Mouse (Mus musculus) midbrain, embryonic 10.5 days (tissue): ENCODE results near the gene Slc16a10. TPM values are rescaled to one million over a fixed set of nuclear protein-coding genes. Genes with fewer than 3 reads are reported as not detected.

Experiments used
- DNase-seq: peaks from one replicate; pipeline ENCODE4 v3.0.0-alpha.2; 2017; ENCODE audit warnings: low spot score
- H3K27ac ChIP-seq: fragments of 300-500 bp; sonication (generic); replicated peaks from 2 replicates; pipeline ENCODE4 v1.5.1; 2016; ENCODE audit warnings: mild to moderate bottlenecking
- H3K27me3 ChIP-seq: fragments of 300-500 bp; sonication (generic); 2 replicates; pipeline ENCODE4 v1.6.1; 2016; ENCODE audit warnings: low read depth, mild to moderate bottlenecking; ENCODE audit not compliant: poor library complexity, severe bottlenecking
- H3K36me3 ChIP-seq: fragments of 300-500 bp; sonication (generic); 2 replicates; pipeline ENCODE4 v1.6.1; 2016; ENCODE audit warnings: mild to moderate bottlenecking, moderate library complexity
- H3K4me1 ChIP-seq: fragments of 300-500 bp; sonication (generic); 2 replicates; pipeline ENCODE4 v1.6.1; 2016
- H3K4me3 ChIP-seq: fragments of 300-500 bp; sonication (generic); 2 replicates; pipeline ENCODE4 v1.5.1; 2016; ENCODE audit warnings: mild to moderate bottlenecking, moderate library complexity
- H3K9me3 ChIP-seq: fragments of 300-500 bp; sonication (generic); replicated peaks from 2 replicates; pipeline ENCODE4 v1.6.1; 2016; ENCODE audit warnings: mild to moderate bottlenecking
- WGBS: fragments of 180-500 bp; shearing (Covaris S2); methylation state at CpG from one replicate; pipeline ENCODE4 v1.1.7; 2016; 5-methylcytosine and 5-hydroxymethylcytosine counted together
- polyA plus RNA-seq: library from polyadenylated mRNA; unstranded; fragments of >200 nt; fragmentation: Nextera tagmentation; extraction: Ambion mirVana; gene quantifications from 2 replicates; pipeline ENCODE4 v1.2.1, GENCODE M21; 2016

The Slc16a10 gene
- polyA plus RNA-seq, 1 experiment from 2014 or later, result 6.4 TPM

- Histone ChIP-seq H3K9me3 (no peaks in the 10 kb centered on the region), H3K36me3 (no peaks in the 10 kb centered on the region), H3K4me3 (no peak overlapping the region), H3K4me1 (peaks cover 4% of the 10 kb centered on the region; the same call in 1 of the 2 replicates), H3K27me3 (no peaks in the 10 kb centered on the region), H3K27ac (no peak overlapping the region)
- no peak for DNase-seq
- 94% methylated on average over 7 of the region's 7 CpGs for WGBS
Measured at GRCm38 (mm10) chr10:40169088-40169487, 27.0 kb upstream of the Slc16a10 start.

DNA sequence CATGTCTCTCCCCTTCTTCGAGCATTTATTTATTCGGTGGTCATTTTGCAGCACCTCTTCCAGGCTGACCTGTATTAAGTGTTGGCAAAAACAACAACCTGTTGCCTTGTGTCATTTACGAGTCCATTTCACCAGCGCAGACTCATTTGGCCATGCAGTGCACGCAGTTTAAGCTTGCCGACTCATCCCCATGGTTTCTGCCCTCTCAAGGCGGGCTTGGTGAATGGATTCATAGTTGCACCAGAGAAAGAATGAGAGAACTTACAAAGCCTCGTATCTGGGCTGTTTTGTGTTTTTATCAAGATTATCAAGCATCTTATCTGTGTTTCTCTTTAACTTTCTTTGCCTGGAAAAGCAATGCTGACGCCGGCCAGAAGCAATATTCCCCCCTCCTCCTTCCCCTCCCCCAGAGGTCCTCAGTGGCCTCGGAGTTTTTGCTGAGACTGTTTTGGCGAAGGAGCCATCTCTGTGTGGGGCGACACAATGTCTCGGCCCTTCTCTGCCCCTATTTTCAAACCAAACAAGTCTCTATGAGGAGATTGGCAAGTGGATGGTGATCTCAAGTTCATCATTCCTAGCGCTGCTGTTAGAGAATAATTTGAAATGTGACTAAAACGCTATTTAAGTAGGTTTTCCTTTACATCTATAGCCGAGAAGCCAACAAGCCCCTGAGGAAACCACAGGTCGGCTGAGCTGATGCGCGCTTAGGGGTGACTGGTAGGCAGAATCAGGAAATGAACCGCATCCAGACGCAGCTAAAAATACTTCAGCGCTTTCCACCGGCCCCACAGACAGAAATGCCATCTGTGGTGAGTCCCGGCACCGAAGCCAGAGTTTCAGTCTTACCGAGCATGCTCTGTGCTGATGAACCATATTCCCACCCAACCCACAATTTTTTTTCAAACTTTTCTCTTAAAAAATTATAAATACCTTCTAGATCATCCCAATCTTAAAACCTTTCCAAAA is 22.6 kb upstream of the Slc16a10 start:
- Histone ChIP-seq H3K27me3 (no peaks in the 10 kb centered on the region), H3K4me1 (no peaks in the 10 kb centered on the region), H3K27ac (no peak overlapping the region), H3K4me3 (no peak overlapping the region), H3K9me3 (no peaks in the 10 kb centered on the region), H3K36me3 (no peaks in the 10 kb centered on the region)
- DNase-seq, result no peak
- 87% methylated on average over 27 of the region's 27 CpGs for WGBS

- H3K27ac ChIP-seq, result no peak overlapping the region
- no peak for DNase-seq
- no peak overlapping the region for H3K4me3 ChIP-seq
- no peaks in the 10 kb centered on the region for H3K4me1 ChIP-seq
- H3K9me3 ChIP-seq, result no peaks in the 10 kb centered on the region
- 95% methylated on average over 13 of the region's 13 CpGs for WGBS
- H3K27me3 ChIP-seq, result no peaks in the 10 kb centered on the region
- H3K36me3 ChIP-seq, result no peaks in the 10 kb centered on the region
Measured at GRCm38 (mm10) chr10:40163914-40164313, 21.9 kb upstream of the Slc16a10 start.

DNA sequence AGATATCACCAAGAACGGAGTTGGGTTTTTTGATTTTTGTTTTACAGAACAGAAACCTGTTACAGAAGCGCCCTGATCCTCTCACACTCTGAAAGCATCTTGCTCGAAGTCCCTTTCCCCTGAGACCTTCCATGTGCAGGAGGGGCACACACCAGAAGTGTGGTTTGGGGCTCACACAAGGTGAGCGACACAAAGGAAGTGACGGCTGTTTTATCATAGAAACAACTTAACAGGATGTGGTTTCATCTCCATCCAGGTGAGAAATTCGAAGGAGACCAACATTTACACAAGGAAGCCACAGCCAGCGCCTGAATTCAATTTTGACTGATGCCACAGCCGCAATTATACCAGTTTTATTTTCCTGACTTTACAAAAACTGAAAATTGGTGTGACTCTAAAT is 21.3 kb upstream of the Slc16a10 start:
- DNase-seq, result no peak
- Histone ChIP-seq H3K27me3 (no peaks in the 10 kb centered on the region), H3K9me3 (no peaks in the 10 kb centered on the region), H3K27ac (no peak overlapping the region), H3K4me3 (no peak overlapping the region), H3K4me1 (no peaks in the 10 kb centered on the region), H3K36me3 (no peaks in the 10 kb centered on the region)
- 88% methylated on average over 8 of the region's 8 CpGs for WGBS

GRCm38 (mm10) chr10:40161701-40162255 is 19.7 kb upstream of the Slc16a10 start:
- DNase-seq, result no peak
- H3K27ac ChIP-seq, result no peak overlapping the region
- H3K9me3 ChIP-seq, result no peaks in the 10 kb centered on the region
- no peaks in the 10 kb centered on the region for H3K4me1 ChIP-seq
- H3K36me3 ChIP-seq, result no peaks in the 10 kb centered on the region
- 90% methylated on average over 5 of the region's 5 CpGs for WGBS
- no peak overlapping the region for H3K4me3 ChIP-seq
- H3K27me3 ChIP-seq, result no peaks in the 10 kb centered on the region

DNA sequence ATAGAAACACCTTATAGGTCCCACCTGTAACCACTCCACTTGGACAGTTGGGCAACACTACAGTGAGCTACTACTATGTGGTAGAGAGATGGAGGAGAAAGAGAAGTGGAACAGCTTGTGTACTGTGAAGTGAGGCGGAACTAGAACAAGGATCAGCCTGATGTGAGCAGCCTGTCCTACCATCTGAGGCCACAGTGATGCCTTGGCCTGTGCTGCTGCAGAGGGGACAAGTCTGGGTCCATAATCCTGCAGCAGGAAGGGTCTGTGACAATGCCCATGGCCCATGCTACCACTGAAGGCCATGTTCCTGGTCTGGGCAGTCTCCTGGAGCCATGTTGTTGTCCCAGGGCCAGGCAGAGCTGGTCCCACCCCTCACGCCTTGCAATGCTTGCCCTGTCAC is 19.2 kb upstream of the Slc16a10 start:
- Histone ChIP-seq H3K4me3 (no peak overlapping the region), H3K36me3 (no peaks in the 10 kb centered on the region), H3K9me3 (no peaks in the 10 kb centered on the region), H3K4me1 (no peaks in the 10 kb centered on the region), H3K27me3 (no peaks in the 10 kb centered on the region), H3K27ac (no peak overlapping the region)
- 88% methylated on average over 2 of the region's 2 CpGs for WGBS
- no peak for DNase-seq

DNA sequence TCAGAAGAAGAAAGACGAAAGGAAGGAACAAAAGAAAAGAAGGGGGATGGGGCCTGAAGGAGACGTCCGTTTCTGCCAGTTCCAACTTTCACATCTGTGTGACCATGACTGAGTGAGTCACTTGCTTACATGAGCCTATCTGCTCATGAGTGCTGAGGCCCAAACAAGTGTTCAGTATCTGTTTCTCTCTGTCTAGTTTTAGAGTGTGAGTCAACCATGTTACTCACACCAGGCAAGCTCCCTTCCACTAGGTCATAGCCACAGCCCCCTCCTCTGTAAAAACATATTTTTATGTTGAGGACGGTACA is 10.4 kb upstream of the Slc16a10 start:
- no peaks in the 10 kb centered on the region for H3K36me3 ChIP-seq
- H3K4me1 ChIP-seq, result no peaks in the 10 kb centered on the region
- H3K4me3 ChIP-seq, result no peak overlapping the region
- no peaks in the 10 kb centered on the region for H3K9me3 ChIP-seq
- 80% methylated on average over 4 of the region's 4 CpGs for WGBS
- H3K27me3 ChIP-seq, result no peaks in the 10 kb centered on the region
- H3K27ac ChIP-seq, result no peak overlapping the region
- no peak for DNase-seq

GRCm38 (mm10) chr10:40151852-40152549 is 9.9 kb upstream of the Slc16a10 start:
- Histone ChIP-seq H3K4me3 (no peak overlapping the region), H3K27ac (no peak overlapping the region), H3K9me3 (no peaks in the 10 kb centered on the region), H3K27me3 (no peaks in the 10 kb centered on the region), H3K4me1 (no peaks in the 10 kb centered on the region), H3K36me3 (no peaks in the 10 kb centered on the region)
- WGBS, result 76% methylated on average over 8 of the region's 8 CpGs
- no peak for DNase-seq

DNA sequence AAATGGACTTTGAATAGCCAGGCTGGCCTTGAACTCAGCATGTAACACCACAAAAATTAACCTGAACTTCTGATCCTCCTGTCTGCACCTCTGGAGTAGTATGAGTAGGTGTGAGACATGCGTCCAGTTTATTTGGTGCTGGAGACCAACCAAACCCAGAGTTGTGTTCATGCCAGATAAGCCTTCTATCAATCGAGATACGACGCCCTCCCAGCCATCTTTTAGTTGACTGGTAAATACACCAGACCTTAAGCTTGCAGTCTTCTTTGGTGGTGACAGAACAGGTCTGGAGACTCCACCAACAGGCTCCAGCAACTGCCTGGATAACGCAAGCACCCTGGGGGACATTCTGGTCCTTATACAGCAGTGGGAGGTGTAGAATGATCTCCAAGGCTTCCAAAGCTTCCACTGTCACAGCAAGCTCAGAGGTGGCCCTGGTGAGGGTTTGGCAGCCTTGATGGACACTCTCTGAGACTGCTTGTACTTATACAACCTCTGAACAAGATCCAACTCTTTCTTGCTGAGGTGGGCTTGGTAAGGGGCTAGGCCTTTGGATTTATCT is 7.6 kb upstream of the Slc16a10 start:
- H3K4me3 ChIP-seq, result no peak overlapping the region
- H3K4me1 ChIP-seq, result no peaks in the 10 kb centered on the region
- no peak overlapping the region for H3K27ac ChIP-seq
- no peaks in the 10 kb centered on the region for H3K9me3 ChIP-seq
- DNase-seq, result no peak
- 91% methylated on average over 5 of the region's 5 CpGs for WGBS
- H3K36me3 ChIP-seq, result no peaks in the 10 kb centered on the region
- no peaks in the 10 kb centered on the region for H3K27me3 ChIP-seq

DNA sequence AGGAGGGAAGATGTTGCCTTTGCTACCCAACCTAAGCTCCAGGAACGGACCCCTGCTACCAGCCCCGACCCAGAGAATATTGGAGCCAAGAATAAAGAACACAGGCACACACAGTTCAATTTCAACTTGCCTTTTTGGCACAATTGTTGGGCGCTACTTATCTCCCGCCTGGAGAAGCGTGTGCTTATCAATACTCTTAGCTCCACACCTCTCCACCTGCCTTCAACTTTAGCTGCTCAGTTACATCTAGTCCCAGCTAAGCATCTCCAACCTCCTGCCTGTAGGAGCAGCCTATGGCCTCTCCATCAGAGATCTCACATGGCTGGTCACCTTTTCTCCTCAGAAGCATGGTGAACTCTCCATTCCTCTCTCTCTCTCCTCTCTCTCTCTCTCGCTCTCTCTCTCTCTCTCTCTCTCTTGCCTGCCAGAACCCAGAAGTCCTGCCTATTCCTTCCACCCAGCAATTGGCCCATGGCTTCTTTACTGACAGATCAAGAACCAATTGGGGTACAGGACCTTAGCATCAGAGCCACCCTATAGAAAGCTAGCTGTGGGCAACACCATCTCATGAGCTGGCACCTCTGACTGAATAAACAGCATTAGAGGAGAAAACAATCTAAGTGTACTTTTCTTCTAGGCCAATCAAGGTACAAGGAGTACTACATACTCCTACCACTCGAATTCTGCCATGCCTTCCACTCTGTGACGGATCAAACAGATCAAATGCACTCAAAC is 5.4 kb upstream of the Slc16a10 start:
- Histone ChIP-seq H3K4me1 (no peaks in the 10 kb centered on the region), H3K27ac (no peak overlapping the region), H3K4me3 (no peak overlapping the region), H3K27me3 (no peaks in the 10 kb centered on the region), H3K9me3 (no peaks in the 10 kb centered on the region), H3K36me3 (no peaks in the 10 kb centered on the region)
- no peak for DNase-seq
- WGBS, result 87% methylated on average over 8 of the region's 8 CpGs

DNA sequence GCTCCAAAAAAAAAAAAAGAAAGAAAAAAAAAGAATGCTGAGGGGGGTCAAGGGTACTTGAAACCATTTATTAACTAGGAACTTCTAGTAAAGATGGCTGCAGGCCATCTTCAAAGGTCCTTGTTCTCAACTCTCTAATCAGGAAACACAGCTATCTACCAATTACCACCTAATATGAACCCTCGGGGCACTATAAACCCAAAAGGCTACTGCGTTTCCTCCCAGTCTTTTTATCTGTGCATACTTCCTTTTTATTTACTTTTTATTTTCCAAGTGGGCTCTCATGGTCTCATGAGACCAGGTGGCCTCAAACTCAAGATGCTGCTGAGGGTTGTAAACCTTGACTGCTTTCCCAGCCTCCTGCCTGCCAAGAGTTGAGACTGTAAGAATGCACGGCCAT is 4.4 kb upstream of the Slc16a10 start:
- H3K27ac ChIP-seq, result no peak overlapping the region
- no peak overlapping the region for H3K4me3 ChIP-seq
- DNase-seq, result no peak
- H3K36me3 ChIP-seq, result no peaks in the 10 kb centered on the region
- 88% methylated on average over 3 of the region's 3 CpGs for WGBS
- peaks cover 9% of the 10 kb centered on the region for H3K4me1 ChIP-seq
- no peaks in the 10 kb centered on the region for H3K9me3 ChIP-seq
- peaks cover 8% of the 10 kb centered on the region for H3K27me3 ChIP-seq

GRCm38 (mm10) chr10:40144815-40145214 is 2.8 kb upstream of the Slc16a10 start:
- WGBS, result 94% methylated on average over 1 of the region's 1 CpGs
- H3K9me3 ChIP-seq, result no peaks in the 10 kb centered on the region
- H3K27ac ChIP-seq, result no peak overlapping the region
- H3K36me3 ChIP-seq, result no peaks in the 10 kb centered on the region
- H3K4me3 ChIP-seq, result no peak overlapping the region
- peaks cover 24% of the 10 kb centered on the region for H3K27me3 ChIP-seq
- no peak for DNase-seq
- H3K4me1 ChIP-seq, result peaks cover 15% of the 10 kb centered on the region
